Mouse (Mus musculus): ENCODE data around the gene Dbp.
A peak's percentile ranks its signal among the peaks of the same experiment; 100 is the strongest.

DNA sequence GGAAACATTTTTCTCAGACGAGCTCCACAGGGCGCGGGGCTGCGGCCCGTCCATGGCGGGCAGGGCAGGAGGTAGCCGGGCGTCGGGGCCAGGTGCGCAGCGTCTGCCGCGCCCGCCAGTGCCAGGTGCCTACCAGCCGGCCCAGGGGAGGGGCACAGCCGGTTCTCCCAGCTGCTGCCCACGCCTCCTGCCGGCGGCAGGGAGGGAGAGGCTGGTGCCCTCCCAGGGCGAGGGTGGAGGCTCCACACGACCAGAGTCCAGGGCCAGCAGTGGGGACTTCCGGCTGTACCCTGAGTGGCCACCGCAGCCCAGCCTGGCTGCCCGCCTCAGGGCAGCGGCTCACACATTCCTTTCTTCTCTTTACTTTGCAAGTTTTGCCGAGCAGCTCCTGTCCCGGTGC lies 54.5 kb downstream of the Dbp start:
- TF ChIP-seq MAX (IDR thresholded peaks at IDR 0.05; ENCODE audit: low read depth) (no peak), POLR2A (IDR thresholded peaks at IDR 0.05; ENCODE audit: insufficient read length, low read depth) (no peak), CEBPB (IDR thresholded peaks at IDR 0.05; ENCODE audit: insufficient read depth, poor library complexity, severe bottlenecking) (no peak), USF1 (IDR thresholded peaks at IDR 0.05; ENCODE audit: low read depth) (no peak), TCF12 (IDR thresholded peaks at IDR 0.05; ENCODE audit: insufficient read depth, poor library complexity, severe bottlenecking) (no peak), E2F4 (IDR thresholded peaks at IDR 0.05; ENCODE audit: insufficient read depth) (no peak), POLR2AphosphoS2 (IDR thresholded peaks at IDR 0.05; ENCODE audit: insufficient read length, low read depth) (no peak), TCF3 (IDR thresholded peaks at IDR 0.05; ENCODE audit: insufficient read length, low read depth) (peak; percentile 54), MYOD1 (IDR thresholded peaks at IDR 0.05; ENCODE audit: control insufficient read depth in 1 of 3, insufficient read length in 2 of 3, low read depth in 2 of 3) (peak in 2 of 3 experiments; percentile 61 to 91), REST (IDR thresholded peaks at IDR 0.05; ENCODE audit: insufficient read depth, insufficient read length) (no peak), MYOG (IDR thresholded peaks at IDR 0.05; ENCODE audit: control insufficient read depth in 1 of 3, insufficient read depth in 1 of 3, insufficient read length in 2 of 3, low read depth in 2 of 3) (peak in 2 of 3 experiments; percentile 89 to 95), SRF (IDR thresholded peaks at IDR 0.05; ENCODE audit: control insufficient read depth, insufficient read length, low read depth) (no peak)

Data from myocyte (in vitro differentiated cells).